ENCODE assay signal across 22 mouse cellular contexts in genomic region chr4:109569421-109569820, GRCm38 (mm10). TPM values are rescaled to one million over a fixed set of nuclear protein-coding genes. Genes with fewer than 3 reads are reported as not detected.
A peak's percentile ranks its signal among the peaks of the same experiment; 100 is the strongest.
DNase-seq lines count a peak whose midpoint lies in the region; ATAC-seq and TF ChIP-seq lines count a peak whose summit lies in the region.
"Had no signal": no experiment of that assay in that cellular context is flagged by ENCODE, and none has a peak within 500 bp of the region (broad histone marks: within the 10 kb centered on the region; RNA-seq: fewer than 3 reads in every experiment).

No protein-coding gene starts in this region.

- TF ChIP-seq POLR2A in thymus, adult 2 months (IDR thresholded peaks at IDR 0.05; ENCODE audit: control insufficient read depth, extremely low read depth, insufficient read depth, low read length, poor library complexity) = no peak

- no peak for TF ChIP-seq EP300 in liver, postnatal 0 days (IDR thresholded peaks at IDR 0.05; ENCODE audit: low read depth)

- ATAC-seq in forebrain, postnatal 0 days = peak; percentile 82
- no peak for ATAC-seq in forebrain, embryonic 14.5 days
- ATAC-seq in hindbrain, embryonic 13.5 days (ENCODE audit: low FRiP score) = peak; percentile 63; the same call in 1 of the 2 replicates
- peak; percentile 69 for ATAC-seq in neural tube, embryonic 12.5 days (ENCODE audit: low FRiP score, low read depth)
- no peak for ATAC-seq in liver, postnatal 0 days
- ATAC-seq: forebrain, embryonic 16.5 days had no signal

- H3K4me2 ChIP-seq in forebrain, postnatal 0 days (ENCODE audit: low read depth) = 0 out of 2 replicates have a peak overlapping the region, but pooled peaks have one; percentile 10
- no peak overlapping the region; the same call in 1 of the 2 replicates for H3K4me2 ChIP-seq in forebrain, embryonic 14.5 days (ENCODE audit: low read length)
- H3K4me2 ChIP-seq in hindbrain, embryonic 13.5 days = peak overlapping the region; percentile 51
- peak overlapping the region; percentile 48 for H3K4me2 ChIP-seq in neural tube, embryonic 12.5 days (replicated peaks)
- H3K4me2 ChIP-seq in liver, postnatal 0 days (ENCODE audit: low read depth, low read length) = no peak overlapping the region
- H3K4me2 ChIP-seq: heart, embryonic 13.5 days; liver, embryonic 15.5 days had no signal

- H3K4me3 ChIP-seq in forebrain, postnatal 0 days (ENCODE audit: low read depth, low read length) = no peak overlapping the region
- H3K4me3 ChIP-seq in forebrain, embryonic 14.5 days (ENCODE audit: low read depth, low read length) = no peak overlapping the region
- peak overlapping the region; percentile 33 for H3K4me3 ChIP-seq in hindbrain, embryonic 13.5 days
- H3K4me3 ChIP-seq in neural tube, embryonic 12.5 days = 0 out of 2 replicates have a peak overlapping the region, but pooled peaks have one; percentile 9
- H3K4me3 ChIP-seq in thymus, adult 2 months (ENCODE audit: control insufficient read depth, insufficient read depth, low read length) = no peak overlapping the region
- no peak overlapping the region for H3K4me3 ChIP-seq in liver, postnatal 0 days (ENCODE audit: low read depth, low read length)
- H3K4me3 ChIP-seq: heart, embryonic 13.5 days; liver, embryonic 15.5 days; myocyte had no signal

- no peaks in the 10 kb centered on the region for H3K9me3 ChIP-seq in forebrain, postnatal 0 days (ENCODE audit: low read length)
- no peaks in the 10 kb centered on the region for H3K9me3 ChIP-seq in forebrain, embryonic 14.5 days (replicated peaks; ENCODE audit: control insufficient read depth, low read length)
- no peaks in the 10 kb centered on the region for H3K9me3 ChIP-seq in hindbrain, embryonic 13.5 days
- H3K9me3 ChIP-seq in neural tube, embryonic 12.5 days = no peaks in the 10 kb centered on the region
- H3K9me3 ChIP-seq in liver, postnatal 0 days (ENCODE audit: low read length) = no peaks in the 10 kb centered on the region
- H3K9me3 ChIP-seq: heart, embryonic 13.5 days; liver, embryonic 15.5 days had no signal

- no peak overlapping the region for H3K27ac ChIP-seq in forebrain, postnatal 0 days (ENCODE audit: low read depth, low read length)
- H3K27ac ChIP-seq in forebrain, embryonic 14.5 days (ENCODE audit: low read depth, low read length) = no peak overlapping the region
- peak overlapping the region; percentile 14; the same call in 1 of the 2 replicates for H3K27ac ChIP-seq in hindbrain, embryonic 13.5 days
- H3K27ac ChIP-seq in neural tube, embryonic 12.5 days = no peak overlapping the region
- no peak overlapping the region for H3K27ac ChIP-seq in thymus, adult 2 months (ENCODE audit: control insufficient read depth, insufficient read depth, low read length)
- no peak overlapping the region for H3K27ac ChIP-seq in liver, postnatal 0 days (ENCODE audit: low read depth)
- H3K27ac ChIP-seq: heart, embryonic 13.5 days; liver, embryonic 15.5 days; macrophage had no signal

- DNase-seq in forebrain, postnatal 0 days = peak; percentile 17
- DNase-seq in forebrain, embryonic 14.5 days (ENCODE audit: low spot score) = no peak
- peak; percentile 50 for DNase-seq in brain, adult 2 months (ENCODE audit: low read depth, low spot score)
- no peak for DNase-seq in thymus, adult 2 months
- DNase-seq in liver, postnatal 0 days = no peak
- DNase-seq in right cerebral cortex, postnatal 14 days = no peak
- DNase-seq: adrenal gland, adult 8-10 months; B cell, adult 2 months; kidney, postnatal 10 days; left cerebral cortex, postnatal 4 days; retina, postnatal 1 day; thymus, postnatal 4 days had no signal

- 72% methylated on average over 9 of the region's 9 CpGs for whole genome bisulfite sequencing in forebrain, postnatal 0 days
- 81% methylated on average over 9 of the region's 9 CpGs for WGBS in forebrain, embryonic 14.5 days
- WGBS in hindbrain, embryonic 13.5 days = 49% methylated on average over 9 of the region's 9 CpGs
- WGBS in neural tube, embryonic 12.5 days = 52% methylated on average over 9 of the region's 9 CpGs
- 93% methylated on average over 9 of the region's 9 CpGs for WGBS in thymus, adult 2 months
- WGBS in liver, postnatal 0 days (ENCODE audit: insufficient replicate concordance) = 85% methylated on average over 9 of the region's 9 CpGs

- no peaks in the 10 kb centered on the region for H3K4me1 ChIP-seq in forebrain, postnatal 0 days (ENCODE audit: insufficient read depth)
- no peaks in the 10 kb centered on the region for H3K4me1 ChIP-seq in forebrain, embryonic 14.5 days (ENCODE audit: control insufficient read depth, insufficient read depth, low read length)
- H3K4me1 ChIP-seq in hindbrain, embryonic 13.5 days (replicated peaks) = peaks cover 10% of the 10 kb centered on the region; the same call in 1 of the 2 replicates
- peaks cover 6% of the 10 kb centered on the region; the same call in 1 of the 2 replicates for H3K4me1 ChIP-seq in neural tube, embryonic 12.5 days
- H3K4me1 ChIP-seq in thymus, adult 2 months (replicated peaks; ENCODE audit: control insufficient read depth, insufficient read depth, low read length) = no peaks in the 10 kb centered on the region
- no peaks in the 10 kb centered on the region for H3K4me1 ChIP-seq in liver, postnatal 0 days (ENCODE audit: insufficient read depth)
- H3K4me1 ChIP-seq: heart, embryonic 13.5 days; liver, embryonic 15.5 days had no signal

- H3K9ac ChIP-seq in forebrain, postnatal 0 days = no peak overlapping the region
- H3K9ac ChIP-seq in forebrain, embryonic 14.5 days (ENCODE audit: low read length) = no peak overlapping the region
- H3K9ac ChIP-seq in hindbrain, embryonic 13.5 days = peak overlapping the region; percentile 36
- no peak overlapping the region for H3K9ac ChIP-seq in neural tube, embryonic 12.5 days
- no peak overlapping the region for H3K9ac ChIP-seq in liver, postnatal 0 days (replicated peaks)
- H3K9ac ChIP-seq: heart, embryonic 13.5 days; liver, embryonic 15.5 days had no signal

- no peaks in the 10 kb centered on the region for H3K27me3 ChIP-seq in forebrain, postnatal 0 days (ENCODE audit: insufficient read depth, low read length)
- no peaks in the 10 kb centered on the region for H3K27me3 ChIP-seq in forebrain, embryonic 14.5 days (replicated peaks; ENCODE audit: control insufficient read depth, insufficient read depth, low read length)
- H3K27me3 ChIP-seq in hindbrain, embryonic 13.5 days = no peaks in the 10 kb centered on the region
- no peaks in the 10 kb centered on the region for H3K27me3 ChIP-seq in neural tube, embryonic 12.5 days (replicated peaks)
- H3K27me3 ChIP-seq in thymus, adult 2 months (ENCODE audit: control insufficient read depth, insufficient read depth, low read length) = no peaks in the 10 kb centered on the region
- no peaks in the 10 kb centered on the region for H3K27me3 ChIP-seq in liver, postnatal 0 days (ENCODE audit: insufficient read depth, low read length)
- H3K27me3 ChIP-seq: heart, embryonic 13.5 days; liver, embryonic 15.5 days had no signal

- H3K36me3 ChIP-seq in forebrain, postnatal 0 days (ENCODE audit: insufficient read depth) = no peaks in the 10 kb centered on the region
- H3K36me3 ChIP-seq in forebrain, embryonic 14.5 days (ENCODE audit: control insufficient read depth, insufficient read depth, low read length) = no peaks in the 10 kb centered on the region
- H3K36me3 ChIP-seq in hindbrain, embryonic 13.5 days = no peaks in the 10 kb centered on the region
- no peaks in the 10 kb centered on the region for H3K36me3 ChIP-seq in neural tube, embryonic 12.5 days
- no peaks in the 10 kb centered on the region for H3K36me3 ChIP-seq in thymus, adult 2 months (ENCODE audit: control insufficient read depth, insufficient read depth, low read length)
- H3K36me3 ChIP-seq in liver, postnatal 0 days (replicated peaks; ENCODE audit: insufficient read depth, low read length) = no peaks in the 10 kb centered on the region
- H3K36me3 ChIP-seq: heart, embryonic 13.5 days; liver, embryonic 15.5 days had no signal

- no peak for TF ChIP-seq CTCF in forebrain, postnatal 0 days (IDR thresholded peaks at IDR 0.05; ENCODE audit: low read depth)
- TF ChIP-seq CTCF in thymus, adult 2 months (IDR thresholded peaks at IDR 0.05; ENCODE audit: borderline replicate concordance, control insufficient read depth, extremely low read depth, insufficient read depth, low read length, poor library complexity) = no peak
- TF ChIP-seq CTCF in liver, postnatal 0 days (IDR thresholded peaks at IDR 0.05; ENCODE audit: low read depth) = no peak

RNA-seq across cellular contexts. Expression of gene 4930522H14Rik, which starts 38.3 kb away (rescaled TPM):
- 0.29 TPM in 1 of 2 replicates, not detected in the other for total RNA-seq in forebrain, postnatal 0 days (2014; rRNA removed)
- polyA plus RNA-seq in forebrain, postnatal 0 days (2015; fragmentation: Nextera tagmentation; extraction: Ambion mirVana) = not detected in 2 replicates
- not detected in 2 replicates for polyA plus RNA-seq in forebrain, embryonic 14.5 days (2014; fragmentation: Nextera tagmentation; extraction: Ambion mirVana)
- polyA plus RNA-seq in hindbrain, embryonic 13.5 days (2015; fragmentation: Nextera tagmentation; extraction: Ambion mirVana) = not detected in 2 replicates
- not detected in 2 replicates for polyA plus RNA-seq in neural tube, embryonic 12.5 days (2016; fragmentation: Nextera tagmentation; extraction: Ambion mirVana)
- not detected in 2 replicates for polyA plus RNA-seq in thymus, adult 2 months (2012; rRNA removed)
- polyA plus RNA-seq in liver, postnatal 0 days (2015; fragmentation: Nextera tagmentation; extraction: Ambion mirVana) = not detected in 2 replicates
- total RNA-seq: adrenal gland, adult 8-10 months; gastrocnemius, postnatal 4 days; layer of hippocampus, postnatal 14 days; left cerebral cortex, postnatal 4 days had no signal
- polyA plus RNA-seq: forebrain, embryonic 16.5 days; heart, embryonic 13.5 days; liver, embryonic 15.5 days; macrophage; myocyte; spleen, adult 2 months had no signal

Comparison
In these comparisons a context has a peak if more than half of its experiments do, and no peak if none do; other contexts are left out.
1. ATAC-seq: peak in forebrain, postnatal 0 days (single experiment), hindbrain, embryonic 13.5 days (single experiment) and neural tube, embryonic 12.5 days (single experiment); none in forebrain, embryonic 14.5 days (single experiment) and liver, postnatal 0 days (single experiment).
2. DNase-seq: peak in forebrain, postnatal 0 days (single experiment) and brain, adult 2 months (single experiment); none in forebrain, embryonic 14.5 days (single experiment), thymus, adult 2 months (single experiment), liver, postnatal 0 days (single experiment) and right cerebral cortex, postnatal 14 days (single experiment).
3. H3K4me2 ChIP-seq: peak in forebrain, postnatal 0 days (single experiment), hindbrain, embryonic 13.5 days (single experiment) and neural tube, embryonic 12.5 days (single experiment); none in forebrain, embryonic 14.5 days (single experiment) and liver, postnatal 0 days (single experiment).
4. H3K4me3 ChIP-seq: peak in hindbrain, embryonic 13.5 days (single experiment) and neural tube, embryonic 12.5 days (single experiment); none in forebrain, postnatal 0 days (single experiment), forebrain, embryonic 14.5 days (single experiment), thymus, adult 2 months (single experiment) and liver, postnatal 0 days (single experiment).